Mouse (Mus musculus): Measurements from ENCODE around the gene Stom.

DNA sequence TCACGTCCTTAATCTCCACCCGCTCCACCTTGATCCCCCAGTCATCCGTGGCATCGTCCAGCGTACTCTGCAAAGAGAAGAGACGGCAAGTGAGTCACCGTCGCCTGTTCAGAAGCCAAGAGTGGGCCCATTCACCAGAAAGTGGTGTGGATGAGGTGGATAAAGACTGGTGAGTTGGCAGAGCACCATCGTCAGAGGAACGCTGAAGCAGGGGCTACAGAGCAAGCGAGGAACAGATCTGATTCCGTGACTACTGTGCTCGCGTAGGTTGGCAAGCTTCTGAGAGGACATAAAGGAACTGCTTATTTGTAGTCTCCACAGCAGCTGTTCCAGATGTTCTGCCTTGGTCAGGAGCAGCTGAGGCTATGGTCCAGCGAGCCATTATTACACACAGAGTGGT is 16.4 kb downstream of the Stom start:
- TF ChIP-seq CTCF (conservative IDR thresholded peaks at IDR 0.05; ENCODE audit: insufficient read depth, insufficient read length, low read depth, low read length): no peak
- TF ChIP-seq POLR2A (IDR thresholded peaks at IDR 0.05; ENCODE audit: low read depth, low read length): no peak

Data from kidney, adult 2 months (tissue).